Mouse (Mus musculus): ENCODE measurements around the gene Deaf1. TPM values are rescaled to one million over a fixed set of nuclear protein-coding genes. Genes with fewer than 3 reads are reported as not detected.

Gene Deaf1
- polyA plus RNA-seq, 1 experiment from 2014 or later, result 70.8 TPM

- H3K9ac ChIP-seq, result peak within 1 kb of the TSS; percentile 35; the same call in 1 of the 2 replicates
- 0 out of 2 replicates have a peak, but pooled peaks cover 6% of the 10 kb centered on the region for H3K27me3 ChIP-seq
- no peak for ATAC-seq (ENCODE audit: insufficient number of reproducible peaks, low FRiP score, low TSS enrichment, low read depth)
- 3% methylated on average over 22 of the region's 23 CpGs for WGBS
- H3K4me1 ChIP-seq, result peaks cover 12% of the 10 kb centered on the region
- no peaks in the 10 kb centered on the region for H3K9me3 ChIP-seq
- peak within 1 kb of the TSS; percentile 43 for H3K27ac ChIP-seq
- peaks cover 23% of the 10 kb centered on the region for H3K36me3 ChIP-seq
- H3K4me3 ChIP-seq, result peak within 1 kb of the TSS; percentile 39
- peak within 1 kb of the TSS; percentile 49 for H3K4me2 ChIP-seq
Observed at GRCm38 (mm10) chr7:141338576-141339131, 11.2 kb upstream of the Deaf1 start, which contains the start of gene Eps8l2. Eps8l2 (plus strand) TSS chr7:141338880.

- Histone ChIP-seq H3K4me3 (peak overlapping the region; percentile 39; the same call in 1 of the 2 replicates), H3K9me3 (no peaks in the 10 kb centered on the region), H3K27ac (peak overlapping the region; percentile 43), H3K9ac (no peak overlapping the region), H3K4me1 (peaks cover 12% of the 10 kb centered on the region), H3K4me2 (0 out of 2 replicates have a peak overlapping the region, but pooled peaks have one; percentile 49), H3K27me3 (0 out of 2 replicates have a peak, but pooled peaks cover 6% of the 10 kb centered on the region), H3K36me3 (peaks cover 30% of the 10 kb centered on the region)
- ATAC-seq (ENCODE audit: insufficient number of reproducible peaks, low FRiP score, low TSS enrichment, low read depth), result no peak
- 77% methylated on average over 3 of the region's 3 CpGs for WGBS
Observed at GRCm38 (mm10) chr7:141337716-141338416, 10.4 kb upstream of the Deaf1 start.

GRCm38 (mm10) chr7:141336296-141336695 lies 8.8 kb upstream of the Deaf1 start:
- no peak overlapping the region for H3K4me3 ChIP-seq
- H3K4me1 ChIP-seq, result peaks cover 12% of the 10 kb centered on the region
- peaks cover 33% of the 10 kb centered on the region for H3K36me3 ChIP-seq
- H3K27me3 ChIP-seq, result 0 out of 2 replicates have a peak, but pooled peaks cover 6% of the 10 kb centered on the region
- WGBS, result 78% methylated on average over 3 of the region's 3 CpGs
- H3K9me3 ChIP-seq, result no peaks in the 10 kb centered on the region
- H3K9ac ChIP-seq, result no peak overlapping the region
- H3K4me2 ChIP-seq, result no peak overlapping the region
- no peak overlapping the region for H3K27ac ChIP-seq
- ATAC-seq (ENCODE audit: insufficient number of reproducible peaks, low FRiP score, low TSS enrichment, low read depth), result no peak

- Histone ChIP-seq H3K27me3 (0 out of 2 replicates have a peak, but pooled peaks cover 6% of the 10 kb centered on the region), H3K36me3 (peaks cover 33% of the 10 kb centered on the region), H3K4me2 (no peak overlapping the region), H3K4me1 (peaks cover 12% of the 10 kb centered on the region), H3K9me3 (no peaks in the 10 kb centered on the region), H3K4me3 (no peak overlapping the region), H3K27ac (no peak overlapping the region), H3K9ac (no peak overlapping the region)
- ATAC-seq (ENCODE audit: insufficient number of reproducible peaks, low FRiP score, low TSS enrichment, low read depth), result no peak
- 90% methylated on average over 4 of the region's 4 CpGs for WGBS
Observed at GRCm38 (mm10) chr7:141335682-141336081, 8.2 kb upstream of the Deaf1 start.

DNA sequence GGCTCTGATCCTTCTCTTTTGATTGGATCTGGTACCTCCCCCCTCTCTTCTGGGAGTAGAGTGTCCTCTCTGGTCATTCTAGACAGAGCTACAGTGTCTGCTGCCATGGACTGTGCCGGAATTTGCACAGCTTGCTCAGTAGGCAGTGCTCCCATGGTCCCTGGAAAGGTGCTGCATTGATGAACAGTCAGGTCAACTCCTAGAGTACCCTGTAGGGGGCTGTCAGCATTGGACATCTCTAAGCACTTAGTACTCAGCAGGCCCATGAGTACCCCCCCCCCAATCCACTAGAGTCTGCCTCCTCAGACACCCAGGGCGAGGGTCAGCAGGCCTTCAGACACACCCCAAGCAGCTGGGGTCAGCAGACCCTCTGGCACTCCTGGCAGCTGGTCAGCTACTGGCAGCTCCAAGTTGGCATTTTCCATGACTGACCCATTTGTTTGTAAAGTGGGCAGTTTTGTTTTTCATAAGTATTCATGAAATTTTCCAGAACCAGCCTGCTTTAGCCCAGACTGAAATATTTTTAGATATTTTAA lies 7.6 kb upstream of the Deaf1 start:
- H3K9ac ChIP-seq, result no peak overlapping the region
- no peak overlapping the region for H3K4me3 ChIP-seq
- H3K36me3 ChIP-seq, result peaks cover 33% of the 10 kb centered on the region
- no peak overlapping the region for H3K4me2 ChIP-seq
- H3K9me3 ChIP-seq, result no peaks in the 10 kb centered on the region
- 0 out of 2 replicates have a peak, but pooled peaks cover 6% of the 10 kb centered on the region for H3K27me3 ChIP-seq
- peaks cover 12% of the 10 kb centered on the region for H3K4me1 ChIP-seq
- 74% methylated on average over 2 of the region's 2 CpGs for WGBS
- no peak overlapping the region for H3K27ac ChIP-seq
- ATAC-seq (ENCODE audit: insufficient number of reproducible peaks, low FRiP score, low TSS enrichment, low read depth), result no peak

DNA sequence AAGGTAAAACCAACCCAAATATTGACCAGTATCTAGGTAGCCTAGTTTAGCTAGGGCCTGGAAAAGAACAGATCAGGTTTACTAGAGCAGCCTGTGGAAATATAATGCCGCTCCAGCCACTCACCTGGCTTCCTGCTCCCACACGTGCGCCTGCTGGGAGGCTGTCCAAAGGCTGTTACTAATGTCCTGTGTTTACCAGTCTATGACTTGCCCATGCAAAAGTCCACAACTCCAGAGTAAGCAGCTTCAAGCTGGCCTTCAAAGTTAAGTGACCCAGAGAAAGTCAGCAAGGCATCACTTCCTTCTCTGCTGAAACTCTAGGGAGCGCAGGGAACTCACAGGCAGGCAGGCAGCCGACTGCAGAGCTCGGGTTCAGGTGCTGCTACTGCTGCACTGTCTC lies 4.5 kb upstream of the Deaf1 start:
- Histone ChIP-seq H3K27me3 (no peaks in the 10 kb centered on the region), H3K4me2 (no peak overlapping the region), H3K4me3 (no peak overlapping the region), H3K27ac (no peak overlapping the region), H3K9me3 (no peaks in the 10 kb centered on the region), H3K4me1 (peaks cover 9% of the 10 kb centered on the region; the same call in 1 of the 2 replicates), H3K36me3 (peaks cover 33% of the 10 kb centered on the region), H3K9ac (no peak overlapping the region)
- 79% methylated on average over 6 of the region's 6 CpGs for WGBS
- no peak for ATAC-seq (ENCODE audit: insufficient number of reproducible peaks, low FRiP score, low TSS enrichment, low read depth)

- Histone ChIP-seq H3K27me3 (no peaks in the 10 kb centered on the region), H3K4me3 (no peak overlapping the region), H3K4me1 (peaks cover 22% of the 10 kb centered on the region), H3K27ac (no peak overlapping the region), H3K9me3 (no peaks in the 10 kb centered on the region), H3K4me2 (no peak overlapping the region), H3K36me3 (peaks cover 27% of the 10 kb centered on the region), H3K9ac (no peak overlapping the region)
- no peak for ATAC-seq (ENCODE audit: insufficient number of reproducible peaks, low FRiP score, low TSS enrichment, low read depth)
Observed at GRCm38 (mm10) chr7:141330706-141331105, 3.2 kb upstream of the Deaf1 start.

DNA sequence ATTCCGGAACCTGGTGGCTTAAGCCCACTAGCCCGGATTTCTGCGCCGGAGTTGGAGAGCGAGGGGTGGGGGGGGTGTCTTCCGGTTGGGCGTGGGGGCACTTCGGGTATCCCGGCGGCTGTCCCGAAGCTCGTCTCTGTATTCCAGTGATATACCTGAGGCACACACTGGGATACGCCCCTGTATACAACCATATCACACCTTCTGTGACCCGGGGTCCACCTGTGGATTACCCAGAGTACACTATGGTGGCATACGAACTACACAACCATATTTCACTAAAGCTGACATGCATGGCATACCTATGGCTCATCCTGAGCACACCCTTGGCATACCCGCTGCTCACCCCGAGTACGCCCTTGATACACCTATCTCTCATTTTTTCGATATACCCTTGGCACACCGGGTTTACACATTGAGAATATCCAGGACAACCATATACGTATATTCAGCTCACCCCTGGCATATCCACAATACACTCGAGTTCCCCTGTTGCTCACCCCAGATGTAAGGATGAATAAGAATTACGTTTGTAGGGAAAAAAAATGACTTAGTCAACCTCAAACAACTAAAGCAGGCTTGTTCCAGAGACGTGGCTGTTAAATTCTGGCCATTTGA lies 992 bp upstream of the Deaf1 start:
- peak overlapping the region; percentile 99 for H3K27ac ChIP-seq
- WGBS, result 16% methylated on average over 24 of the region's 24 CpGs
- no peaks in the 10 kb centered on the region for H3K9me3 ChIP-seq
- peak overlapping the region; percentile 61 for H3K4me2 ChIP-seq
- no peaks in the 10 kb centered on the region for H3K27me3 ChIP-seq
- peak overlapping the region; percentile 70 for H3K4me3 ChIP-seq
- peak; percentile 13 for ATAC-seq (ENCODE audit: insufficient number of reproducible peaks, low FRiP score, low TSS enrichment, low read depth)
- H3K9ac ChIP-seq, result peak overlapping the region; percentile 61
- peaks cover 20% of the 10 kb centered on the region for H3K36me3 ChIP-seq
- peaks cover 25% of the 10 kb centered on the region for H3K4me1 ChIP-seq

DNA sequence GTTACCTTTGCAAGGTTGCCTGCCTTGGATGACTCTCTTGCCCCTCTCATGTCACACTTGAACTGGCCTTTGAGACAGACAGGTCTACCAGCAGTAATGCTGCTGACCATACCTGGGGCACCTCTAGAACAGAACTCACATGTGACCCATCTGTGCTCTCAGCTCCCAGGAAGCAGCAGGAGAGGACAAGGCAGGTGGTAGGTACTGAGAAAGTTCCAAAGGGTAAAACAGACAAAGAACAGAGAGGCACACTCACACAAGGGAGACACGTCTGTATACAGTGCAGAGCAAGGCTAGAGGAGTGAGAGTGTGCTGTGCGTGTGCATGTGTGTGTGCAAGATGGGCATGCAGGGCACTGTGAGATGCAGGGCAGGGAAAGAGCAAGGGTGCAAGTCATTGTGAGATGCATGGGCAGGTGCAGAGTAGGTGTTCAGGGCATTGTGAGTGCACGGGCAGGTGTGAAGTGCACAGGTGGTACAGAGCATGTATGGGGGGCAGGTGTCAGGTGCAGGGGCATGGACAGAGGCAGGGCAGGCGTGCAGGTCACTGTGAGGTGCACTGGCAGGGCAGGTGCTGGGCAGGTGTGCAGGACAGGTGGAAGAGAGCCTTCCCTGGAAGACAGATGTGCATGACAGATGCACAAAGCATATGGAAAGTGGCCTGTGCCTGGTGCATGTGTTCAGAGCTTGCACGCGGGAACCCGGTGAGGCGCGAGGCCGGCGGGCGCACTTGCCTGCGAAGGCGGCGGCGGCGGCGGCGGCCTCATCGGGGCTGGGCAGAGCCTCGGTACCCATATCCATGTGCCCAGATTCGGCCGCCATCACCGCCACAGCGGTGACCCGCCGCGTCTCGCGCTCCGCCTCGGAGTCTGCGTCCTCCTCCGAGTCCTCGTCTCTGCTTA lies 694 bp downstream of the Deaf1 start:
- peaks cover 25% of the 10 kb centered on the region for H3K4me1 ChIP-seq
- 4% methylated on average over 35 of the region's 35 CpGs for WGBS
- peak; percentile 2; the same call in 1 of the 2 replicates for ATAC-seq (ENCODE audit: insufficient number of reproducible peaks, low FRiP score, low TSS enrichment, low read depth)

DNA sequence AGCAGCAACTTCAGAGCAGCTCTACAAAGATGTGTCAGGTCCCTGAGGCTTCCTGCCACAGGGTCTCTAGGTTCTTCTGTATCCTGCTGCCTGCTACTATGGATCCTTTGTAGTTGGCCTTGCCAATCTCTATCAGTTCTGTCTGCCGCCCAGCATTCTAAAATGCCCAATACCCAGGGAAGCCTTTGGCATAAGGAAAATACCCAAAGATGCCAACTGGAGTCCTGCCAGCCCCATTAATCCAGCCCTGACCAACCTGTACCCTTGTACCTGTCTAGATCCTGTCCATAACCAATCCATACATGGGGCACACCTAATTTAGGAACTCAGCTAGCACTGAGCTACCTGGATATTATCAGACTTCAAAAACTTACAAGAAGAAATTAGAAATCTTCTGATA lies 2.8 kb downstream of the Deaf1 start:
- ATAC-seq (ENCODE audit: insufficient number of reproducible peaks, low FRiP score, low TSS enrichment, low read depth), result no peak
- WGBS, result 97% methylated on average over 1 of the region's 1 CpGs
- H3K4me1 ChIP-seq, result peaks cover 25% of the 10 kb centered on the region
- H3K4me2 ChIP-seq, result no peak overlapping the region
- no peak overlapping the region for H3K9ac ChIP-seq
- no peaks in the 10 kb centered on the region for H3K27me3 ChIP-seq
- H3K36me3 ChIP-seq, result peaks cover 47% of the 10 kb centered on the region
- no peak overlapping the region for H3K4me3 ChIP-seq
- no peaks in the 10 kb centered on the region for H3K9me3 ChIP-seq
- H3K27ac ChIP-seq, result no peak overlapping the region

More for the DNA sequence above, 694 bp downstream of the Deaf1 start:
- Histone ChIP-seq H3K27me3 (no peaks in the 10 kb centered on the region), H3K9ac (peak overlapping the region; percentile 90), H3K36me3 (peaks cover 28% of the 10 kb centered on the region), H3K27ac (peak overlapping the region; percentile 99), H3K4me2 (peak overlapping the region; percentile 96), H3K4me3 (peak overlapping the region; percentile 70), H3K9me3 (no peaks in the 10 kb centered on the region)

DNA sequence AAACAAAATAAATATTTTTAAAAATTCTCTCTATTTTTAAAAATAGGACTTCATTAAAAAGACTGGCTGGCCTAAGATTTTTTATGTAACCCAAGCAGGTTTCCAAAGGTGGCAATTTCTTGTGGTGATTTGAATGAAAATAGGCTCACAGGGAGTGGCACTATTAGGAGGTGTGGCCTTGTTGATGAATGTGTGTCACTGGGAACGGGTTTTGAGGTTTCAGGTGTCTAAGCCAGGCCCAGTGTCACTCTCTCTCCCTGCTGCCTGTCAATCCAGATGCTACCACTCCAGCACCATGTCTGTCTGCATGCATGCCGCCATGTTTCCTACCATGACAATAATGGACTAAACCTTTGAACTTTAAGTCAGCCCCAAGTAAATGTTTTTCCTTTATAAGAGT lies 8.0 kb downstream of the Deaf1 start:
- H3K9me3 ChIP-seq, result no peaks in the 10 kb centered on the region
- H3K4me1 ChIP-seq, result no peaks in the 10 kb centered on the region
- no peaks in the 10 kb centered on the region for H3K27me3 ChIP-seq
- H3K4me3 ChIP-seq, result no peak overlapping the region
- no peak overlapping the region for H3K27ac ChIP-seq
- WGBS, result 74% methylated on average over 2 of the region's 2 CpGs
- H3K4me2 ChIP-seq, result no peak overlapping the region
- H3K9ac ChIP-seq, result no peak overlapping the region
- ATAC-seq (ENCODE audit: insufficient number of reproducible peaks, low FRiP score, low TSS enrichment, low read depth), result no peak
- H3K36me3 ChIP-seq, result peaks cover 97% of the 10 kb centered on the region
